Mouse (Mus musculus) heart, postnatal 0 days (tissue): Measurements from ENCODE around the gene Nfia.

Experiments
- CTCF ChIP-seq: IDR thresholded peaks from 2 replicates; pipeline ENCODE4 v1.5.1; 2016; ENCODE audit warnings: antibody characterized with exemption, control low read depth, low read depth
- EP300 ChIP-seq: IDR thresholded peaks from 2 replicates; pipeline ENCODE4 v1.6.1; 2016; ENCODE audit warnings: antibody characterized with exemption, low read depth

- TF ChIP-seq CTCF = no peak
- TF ChIP-seq EP300 = no peak
These were observed 5.2 kb downstream of the Nfia start, which contains the start of gene E130114P18Rik for GRCm38 (mm10) chr4:97777706-97778176.
